ENCODE assay signal across 8 mouse cellular contexts in the genomic region with DNA sequence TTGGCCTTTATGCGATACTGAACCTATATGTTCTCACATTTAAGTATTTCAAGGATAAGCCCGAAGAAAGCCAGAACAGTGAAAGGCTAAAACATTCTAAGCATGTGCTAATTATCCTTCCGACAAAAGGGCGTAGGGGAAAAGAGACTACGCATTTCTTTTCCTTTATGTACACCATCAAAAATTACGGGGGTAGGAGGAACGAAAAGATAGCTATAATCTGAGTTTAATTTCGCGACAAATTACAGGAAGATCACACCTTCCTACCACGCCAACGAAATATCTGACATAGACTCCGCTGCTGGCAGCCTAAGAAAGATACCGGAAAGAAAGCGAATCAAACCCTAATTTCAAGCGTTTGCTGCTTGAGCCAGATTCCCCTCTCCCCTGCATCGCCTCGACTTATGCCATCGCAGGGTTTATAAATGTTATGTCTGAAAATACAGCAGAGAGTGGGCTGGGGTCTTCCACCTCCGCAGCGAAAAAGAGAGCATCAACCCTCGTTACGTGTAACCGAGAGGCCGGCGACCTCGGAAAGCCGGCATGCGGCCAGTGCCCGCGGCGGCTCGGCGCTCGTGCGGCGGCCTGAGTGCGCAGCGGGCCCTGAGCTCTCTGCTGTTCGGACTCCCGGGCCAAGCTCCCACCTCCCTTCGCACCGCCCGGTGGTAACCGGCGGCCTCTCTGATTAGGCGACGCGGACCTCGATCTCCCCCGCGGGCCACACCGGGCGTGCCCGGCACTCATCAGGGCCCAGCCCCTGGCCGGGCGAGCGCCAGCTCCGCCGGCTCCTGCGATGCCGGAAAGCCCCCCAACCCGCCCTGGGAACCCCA. TPM values are rescaled to one million over a fixed set of nuclear protein-coding genes. Genes with fewer than 3 reads are reported as not detected.
A peak's percentile ranks its signal among the peaks of the same experiment; 100 is the strongest.
DNase-seq lines count a peak whose midpoint lies in the region; ATAC-seq and TF ChIP-seq lines count a peak whose summit lies in the region.

No protein-coding gene starts in this region.

- peaks cover 19 to 75% of the 10 kb centered on the region in 2 experiments for H3K4me1 ChIP-seq in CH12.LX (ENCODE audit: control insufficient read depth in 1 of 2, insufficient read depth in 2 of 2)
- H3K4me1 ChIP-seq in hindbrain, embryonic 14.5 days (replicated peaks; ENCODE audit: control insufficient read depth, insufficient read depth, low read length), result peaks cover 24% of the 10 kb centered on the region
- H3K4me1 ChIP-seq in liver, postnatal 0 days (ENCODE audit: insufficient read depth), result peaks cover 21% of the 10 kb centered on the region
- H3K4me1 ChIP-seq in olfactory bulb, adult 2 months (ENCODE audit: control insufficient read depth, insufficient read depth, low read length), result no peaks in the 10 kb centered on the region; the same call in 1 of the 2 replicates

- no peaks in the 10 kb centered on the region for H3K27me3 ChIP-seq in CH12.LX (replicated peaks)
- no peaks in the 10 kb centered on the region for H3K27me3 ChIP-seq in hindbrain, embryonic 14.5 days (ENCODE audit: control insufficient read depth, insufficient read depth, low read length)
- H3K27me3 ChIP-seq in liver, postnatal 0 days (ENCODE audit: insufficient read depth, low read length), result no peaks in the 10 kb centered on the region

- H3K79me2 ChIP-seq in CH12.LX (replicated peaks; ENCODE audit: control insufficient read depth, extremely low read depth, insufficient read depth, poor library complexity, severe bottlenecking), result peaks cover 73% of the 10 kb centered on the region

- no peak for TF ChIP-seq CTCF in CH12.LX (conservative IDR thresholded peaks at IDR 0.05 in 1 of 2, IDR thresholded peaks at IDR 0.05 in 1 of 2; ENCODE audit: low read depth in 2 of 2, low read length in 2 of 2)
- TF ChIP-seq CTCF in liver, postnatal 0 days (IDR thresholded peaks at IDR 0.05; ENCODE audit: low read depth), result no peak
- TF ChIP-seq CTCF in olfactory bulb, adult 2 months (IDR thresholded peaks at IDR 0.05; ENCODE audit: insufficient read depth, low read depth, low read length), result no peak

- no peak for TF ChIP-seq POLR2A in CH12.LX (IDR thresholded peaks at IDR 0.05; ENCODE audit: low read depth, low read length)
- no peak for TF ChIP-seq POLR2A in olfactory bulb, adult 2 months (IDR thresholded peaks at IDR 0.05; ENCODE audit: insufficient read depth, low read depth, low read length)

- dilution Hi-C loops in CH12.LX (cut with MboI; ENCODE audit: extremely low pct_ligation_motif_present, extremely low pct_unique_long_range_greater_than_20kb, low sequenced_read_pairs), result no loop called here

- intact Hi-C loops in heart, postnatal 36 days (cut with DNase I), result loop anchor here (2.0 to 5.0 kb wide), 2 partner anchors 54 to 103 kb away; no protein-coding TSS in a partner anchor
- intact Hi-C loops in left cerebral cortex, postnatal 4 days (cut with DNase I), result loop anchor here (5.0 to 10.0 kb wide), 2 partner anchors 57 to 666 kb away; a partner anchor contains a TSS

- peaks cover 20 to 59% of the 10 kb centered on the region in 2 experiments for H3K36me3 ChIP-seq in CH12.LX (replicated peaks in 1 of 2; ENCODE audit: control insufficient read depth in 1 of 2, insufficient read depth in 1 of 2, low read length in 1 of 2)
- H3K36me3 ChIP-seq in hindbrain, embryonic 14.5 days (replicated peaks; ENCODE audit: control insufficient read depth, insufficient read depth), result peaks cover 40% of the 10 kb centered on the region
- H3K36me3 ChIP-seq in liver, postnatal 0 days (replicated peaks; ENCODE audit: insufficient read depth, low read length), result peaks cover 15% of the 10 kb centered on the region

- WGBS in hindbrain, embryonic 14.5 days, result under 1% methylated on average over 53 of the region's 62 CpGs
- WGBS in liver, postnatal 0 days (ENCODE audit: insufficient replicate concordance), result 1% methylated on average over 62 of the region's 62 CpGs
- whole genome bisulfite sequencing in olfactory bulb, adult 2 months, result under 1% methylated on average over 62 of the region's 62 CpGs

- peak overlapping the region; percentile 100 for H3K4me2 ChIP-seq in CH12.LX (ENCODE audit: insufficient read depth, low read depth, poor library complexity, severe bottlenecking)
- H3K4me2 ChIP-seq in hindbrain, embryonic 14.5 days (replicated peaks), result peak overlapping the region; percentile 83
- peak overlapping the region; percentile 79 for H3K4me2 ChIP-seq in liver, postnatal 0 days (ENCODE audit: low read depth, low read length)

- peak overlapping the region; percentile 80 to 91 (median 84) for H3K4me3 ChIP-seq in CH12.LX (replicated peaks in 1 of 3; ENCODE audit: low read depth in 2 of 3, low read length in 2 of 3, poor library complexity in 1 of 3)
- peak overlapping the region; percentile 89 for H3K4me3 ChIP-seq in hindbrain, embryonic 14.5 days (replicated peaks; ENCODE audit: low read length)
- peak overlapping the region; percentile 76 for H3K4me3 ChIP-seq in liver, postnatal 0 days (ENCODE audit: low read depth, low read length)
- H3K4me3 ChIP-seq in olfactory bulb, adult 2 months (ENCODE audit: insufficient read depth, low read depth, low read length), result peak overlapping the region; percentile 76

- peak; percentile 89 for DNase-seq in heart, adult 11 months
- no peak for DNase-seq in heart, postnatal 36 days
- DNase-seq in CH12.LX (ENCODE audit: extremely low read depth), result peak; percentile 31
- DNase-seq in embryo, embryonic 11.5 days (ENCODE audit: low read depth, low spot score), result peak; percentile 26
- peak; percentile 54 for DNase-seq in hindbrain, embryonic 14.5 days (ENCODE audit: low spot score)
- peak; percentile 82 for DNase-seq in liver, postnatal 0 days
- no peak for DNase-seq in left cerebral cortex, postnatal 4 days

- no peak for TF ChIP-seq RAD21 in CH12.LX (IDR thresholded peaks at IDR 0.05; ENCODE audit: low read depth, low read length)

- ATAC-seq in hindbrain, embryonic 14.5 days (ENCODE audit: low FRiP score), result peak; percentile 89
- peak; percentile 84 for ATAC-seq in liver, postnatal 0 days

- TF ChIP-seq EP300 in CH12.LX (IDR thresholded peaks at IDR 0.05; ENCODE audit: low read length), result no peak
- TF ChIP-seq EP300 in liver, postnatal 0 days (IDR thresholded peaks at IDR 0.05; ENCODE audit: low read depth), result no peak

- H3K9ac ChIP-seq in CH12.LX (ENCODE audit: insufficient read depth, low read depth), result peak overlapping the region; percentile 95
- H3K9ac ChIP-seq in hindbrain, embryonic 14.5 days, result peak overlapping the region; percentile 92
- H3K9ac ChIP-seq in liver, postnatal 0 days (replicated peaks), result peak overlapping the region; percentile 92

- H3K9me3 ChIP-seq in CH12.LX (replicated peaks; ENCODE audit: low read length), result no peaks in the 10 kb centered on the region
- no peaks in the 10 kb centered on the region for H3K9me3 ChIP-seq in hindbrain, embryonic 14.5 days (ENCODE audit: control insufficient read depth, low read length)
- no peaks in the 10 kb centered on the region for H3K9me3 ChIP-seq in liver, postnatal 0 days (ENCODE audit: low read length)

- in situ Hi-C loops in CH12.LX (cut with MboI; ENCODE audit: low pct_ligation_motif_present, low pct_unique_long_range_greater_than_20kb, low sequenced_read_pairs), result loop anchor here (5.0 kb wide), 1 partner anchor 37 kb away; no protein-coding TSS in a partner anchor

- H3K27ac ChIP-seq in CH12.LX (ENCODE audit: insufficient read depth, low read depth), result peak overlapping the region; percentile 34; the same call in 1 of the 2 replicates
- peak overlapping the region; percentile 93 for H3K27ac ChIP-seq in hindbrain, embryonic 14.5 days
- peak overlapping the region; percentile 93 for H3K27ac ChIP-seq in liver, postnatal 0 days (ENCODE audit: low read depth)
- peak overlapping the region; percentile 47 for H3K27ac ChIP-seq in olfactory bulb, adult 2 months (ENCODE audit: insufficient read depth, low read depth, low read length)

RNA-seq across cellular contexts. Expression of a gene that starts 0.6 kb away (rescaled TPM):
- total RNA-seq in heart, postnatal 36 days (2021), result 10 to 100 TPM; 50.8 to 52.1 TPM
- total RNA-seq in CH12.LX (2012; rRNA removed) (67.4 and 79.5 TPM in 2 replicates), CH12.LX (2014; rRNA removed) (177 and 208 TPM in 2 replicates)
- 137 and 154 TPM in 2 replicates for polyA plus RNA-seq in CH12.LX (2012; ENCODE audit: insufficient read length, low read depth)
- 214 and 224 TPM in 2 replicates for polyA plus RNA-seq in hindbrain, embryonic 14.5 days (2014; fragmentation: Nextera tagmentation; extraction: Ambion mirVana)
- 61.8 and 64.2 TPM in 2 replicates for polyA plus RNA-seq in liver, postnatal 0 days (2015; fragmentation: Nextera tagmentation; extraction: Ambion mirVana)
- not detected in 2 replicates for polyA plus RNA-seq in olfactory bulb, adult 2 months (2012; ENCODE audit: insufficient read depth, insufficient read length, low replicate concordance, missing spikeins)
- total RNA-seq in left cerebral cortex, postnatal 4 days (2021), result 100 to 1,000 TPM; 114 to 118 TPM

RNA-seq across cellular contexts. Expression of a gene that starts 8.7 kb away (rescaled TPM):
- 10 to 100 TPM; 10.4 to 13.1 TPM for total RNA-seq in heart, postnatal 36 days (2021)
- total RNA-seq in CH12.LX (2012; rRNA removed) (23.4 and 32.5 TPM in 2 replicates), CH12.LX (2014; rRNA removed) (63.0 and 63.5 TPM in 2 replicates)
- polyA plus RNA-seq in CH12.LX (2012; ENCODE audit: insufficient read length, low read depth), result 26.6 and 30.1 TPM in 2 replicates
- 20.9 and 21.8 TPM in 2 replicates for polyA plus RNA-seq in hindbrain, embryonic 14.5 days (2014; fragmentation: Nextera tagmentation; extraction: Ambion mirVana)
- 15.2 and 15.7 TPM in 2 replicates for polyA plus RNA-seq in liver, postnatal 0 days (2015; fragmentation: Nextera tagmentation; extraction: Ambion mirVana)
- polyA plus RNA-seq in olfactory bulb, adult 2 months (2012; ENCODE audit: insufficient read depth, insufficient read length, low replicate concordance, missing spikeins), result not detected in 2 replicates
- 10 to 100 TPM; 10.3 to 11.2 TPM for total RNA-seq in left cerebral cortex, postnatal 4 days (2021)

RNA-seq across cellular contexts. Expression of a gene that starts 19.2 kb away (rescaled TPM):
- total RNA-seq in heart, postnatal 36 days (2021), result 10 to 100 TPM; 14.4 to 16.0 TPM
- total RNA-seq in CH12.LX (2012; rRNA removed) (9.9 and 12.3 TPM in 2 replicates), CH12.LX (2014; rRNA removed) (15.5 and 16.5 TPM in 2 replicates)
- 23.7 and 26.4 TPM in 2 replicates for polyA plus RNA-seq in CH12.LX (2012; ENCODE audit: insufficient read length, low read depth)
- polyA plus RNA-seq in hindbrain, embryonic 14.5 days (2014; fragmentation: Nextera tagmentation; extraction: Ambion mirVana), result 49.1 and 54.7 TPM in 2 replicates
- 7.4 and 10.6 TPM in 2 replicates for polyA plus RNA-seq in liver, postnatal 0 days (2015; fragmentation: Nextera tagmentation; extraction: Ambion mirVana)
- not detected in 2 replicates for polyA plus RNA-seq in olfactory bulb, adult 2 months (2012; ENCODE audit: insufficient read depth, insufficient read length, low replicate concordance, missing spikeins)
- 10 to 100 TPM; 54.3 to 65.4 TPM for total RNA-seq in left cerebral cortex, postnatal 4 days (2021)

RNA-seq across cellular contexts. Expression of a gene that starts 55.3 kb away (rescaled TPM):
- 10 to 100 TPM; 10.5 to 11.2 TPM for total RNA-seq in heart, postnatal 36 days (2021)
- total RNA-seq in CH12.LX (2012; rRNA removed) (21.4 and 25.6 TPM in 2 replicates), CH12.LX (2014; rRNA removed) (33.0 and 35.5 TPM in 2 replicates)
- polyA plus RNA-seq in CH12.LX (2012; ENCODE audit: insufficient read length, low read depth), result 17.7 and 19.8 TPM in 2 replicates
- polyA plus RNA-seq in hindbrain, embryonic 14.5 days (2014; fragmentation: Nextera tagmentation; extraction: Ambion mirVana), result 24.8 and 26.0 TPM in 2 replicates
- polyA plus RNA-seq in liver, postnatal 0 days (2015; fragmentation: Nextera tagmentation; extraction: Ambion mirVana), result 5.3 and 6.0 TPM in 2 replicates
- not detected in 2 replicates for polyA plus RNA-seq in olfactory bulb, adult 2 months (2012; ENCODE audit: insufficient read depth, insufficient read length, low replicate concordance, missing spikeins)
- 10 to 100 TPM; 29.1 to 31.8 TPM for total RNA-seq in left cerebral cortex, postnatal 4 days (2021)

Comparison
In these comparisons a context has a peak if more than half of its experiments do, and no peak if none do; other contexts are left out.
1. DNase-seq: peak in heart, adult 11 months (single experiment), CH12.LX (single experiment), embryo, embryonic 11.5 days (single experiment), hindbrain, embryonic 14.5 days (single experiment) and liver, postnatal 0 days (single experiment); none in heart, postnatal 36 days (0 of 2) and left cerebral cortex, postnatal 4 days (single experiment).
2. H3K27ac ChIP-seq: peak in every context shown above with its lines; median percentile 93 in hindbrain, embryonic 14.5 days; 93 in liver, postnatal 0 days; 47 in olfactory bulb, adult 2 months; 34 in CH12.LX.
3. RNA of a gene that starts 8.7 kb away (polyA plus RNA-seq): 26.6 to 30.1 TPM in CH12.LX, 20.9 to 21.8 TPM in hindbrain, embryonic 14.5 days and 15.2 to 15.7 TPM in liver, postnatal 0 days; not detected in olfactory bulb, adult 2 months; every median in the first group is over 10 times any median in the second.
4. Peak in every context shown above with its lines, with median percentiles within 50 percentile points of each other: H3K4me2 ChIP-seq, H3K4me3 ChIP-seq and H3K9ac ChIP-seq.